Mouse (Mus musculus) megakaryocyte, embryonic 14.5 days (primary cell): Measurements from ENCODE around the gene Wipi1. TPM values are rescaled to one million over a fixed set of nuclear protein-coding genes. Genes with fewer than 3 reads are reported as not detected.

ENCODE experiments used
- H3K27me3 ChIP-seq: replicated peaks from 2 replicates; pipeline ENCODE3; 2012; ENCODE audit warnings: inconsistent platforms
- H3K36me3 ChIP-seq: replicated peaks from 2 replicates; pipeline ENCODE3; 2012; ENCODE audit warnings: low read length, inconsistent platforms, mixed read lengths
- H3K4me1 ChIP-seq: 2 replicates; pipeline ENCODE4 v1.6.1; 2012; ENCODE audit warnings: inconsistent platforms
- H3K4me3 ChIP-seq: replicated peaks from 2 replicates; pipeline ENCODE3; 2012; ENCODE audit warnings: moderate library complexity, mild to moderate bottlenecking, inconsistent platforms
- H3K9me3 ChIP-seq: 2 replicates; pipeline ENCODE4 v1.6.1; 2012; ENCODE audit warnings: inconsistent platforms
- FLI1 ChIP-seq: IDR thresholded peaks from 2 replicates; pipeline ENCODE4 v1.6.1; 2012; ENCODE audit warnings: low read length, inconsistent platforms, mixed read lengths
- GATA1 ChIP-seq: IDR thresholded peaks from 3 replicates; pipeline ENCODE4 v1.6.1; 2012; ENCODE audit warnings: mixed read lengths, low read length, inconsistent platforms, borderline replicate concordance
- polyA plus RNA-seq: library from polyadenylated mRNA; stranded (reverse); fragments of >175 nt; gene quantifications from 2 replicates; pipeline ENCODE4 v1.2.3, GENCODE M21; 2012; ENCODE audit warnings: low replicate concordance; ENCODE audit not compliant: insufficient read depth

The Wipi1 gene
- polyA plus RNA-seq, 1 experiment: 44.1 TPM

DNA sequence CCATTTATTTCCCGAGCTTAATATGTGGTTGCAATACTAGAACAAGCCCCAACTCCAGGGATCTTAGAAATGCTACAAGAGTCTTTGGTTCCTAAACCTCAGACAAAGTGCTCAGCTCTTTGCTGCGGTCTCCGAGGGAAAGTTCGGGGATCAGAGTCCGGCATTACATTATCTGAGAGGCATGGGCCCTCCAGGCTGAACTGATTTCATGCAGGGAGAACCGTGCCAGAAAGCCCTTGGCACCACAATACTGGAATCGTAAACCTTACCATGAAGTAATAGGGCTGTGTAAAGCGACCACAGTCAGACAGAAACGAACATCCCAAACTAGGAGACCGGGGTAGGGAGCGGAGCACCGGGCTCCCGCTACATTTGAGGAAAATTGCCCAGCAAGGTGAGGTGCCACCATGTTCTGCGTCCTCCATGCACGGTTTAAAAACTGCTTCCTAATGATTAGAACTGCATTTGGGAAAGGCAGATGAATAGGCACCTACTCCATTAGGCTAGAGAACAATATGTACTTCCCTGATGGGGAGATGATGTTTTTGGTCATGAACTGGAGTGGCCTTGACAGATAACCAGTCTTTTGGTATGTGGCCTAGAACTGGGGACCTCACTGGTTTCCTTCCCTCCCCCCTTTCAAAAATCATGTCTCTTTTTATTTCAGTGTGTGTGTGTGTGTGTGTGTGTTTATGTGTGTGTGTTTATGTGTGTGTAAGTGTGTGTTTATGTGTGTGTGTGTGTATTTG lies 47.1 kb downstream of the Wipi1 start:
- H3K4me3 ChIP-seq: no peak overlapping the region
- peaks cover 53% of the 10 kb centered on the region for H3K4me1 ChIP-seq
- peaks cover 21% of the 10 kb centered on the region for H3K36me3 ChIP-seq
- H3K27me3 ChIP-seq: peaks cover under 1% of the 10 kb centered on the region
- TF ChIP-seq FLI1 (no peak), GATA1 (no peak)
- H3K9me3 ChIP-seq: peaks cover 9% of the 10 kb centered on the region

- Histone ChIP-seq H3K4me1 (peaks cover 60% of the 10 kb centered on the region), H3K36me3 (peaks cover 29% of the 10 kb centered on the region)
- TF ChIP-seq GATA1 (no peak), FLI1 (no peak)
Observed at GRCm38 (mm10) chr11:109563708-109564107, 48.1 kb downstream of the Wipi1 start.

GRCm38 (mm10) chr11:109561445-109561844 lies 50.3 kb downstream of the Wipi1 start:
- peaks cover 71% of the 10 kb centered on the region for H3K4me1 ChIP-seq

More at GRCm38 (mm10) chr11:109563708-109564107, 48.1 kb downstream of the Wipi1 start:
- no peak overlapping the region for H3K4me3 ChIP-seq
- no peaks in the 10 kb centered on the region for H3K27me3 ChIP-seq
- peaks cover 9% of the 10 kb centered on the region for H3K9me3 ChIP-seq

DNA sequence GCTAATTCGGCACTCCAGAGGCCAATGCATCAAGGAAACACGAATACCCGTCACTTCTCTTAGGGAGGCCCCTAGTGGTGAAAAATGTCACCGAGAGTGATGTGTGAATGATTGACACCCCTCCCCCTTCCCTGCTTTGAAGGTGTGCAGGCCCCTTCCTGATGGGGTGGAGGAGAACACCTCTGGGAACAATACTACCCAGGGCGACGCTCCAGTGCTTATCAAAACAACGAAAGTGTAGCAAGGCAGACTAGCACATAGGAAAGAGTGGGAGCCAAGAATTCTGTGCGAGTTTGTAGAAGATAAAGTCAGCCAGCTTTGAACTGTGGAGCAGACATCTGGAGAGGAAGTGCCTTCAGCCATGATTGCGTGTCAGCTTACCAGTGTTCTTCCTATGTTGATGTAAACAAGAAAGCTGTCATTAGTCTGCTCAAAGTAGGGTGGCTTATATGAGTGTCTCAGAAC lies 50.9 kb downstream of the Wipi1 start:
- H3K4me3 ChIP-seq: peak overlapping the region; percentile 62
- peaks cover 71% of the 10 kb centered on the region for H3K4me1 ChIP-seq
- H3K36me3 ChIP-seq: peaks cover 17% of the 10 kb centered on the region
- no peak for TF ChIP-seq GATA1
- H3K27me3 ChIP-seq: no peaks in the 10 kb centered on the region
- H3K9me3 ChIP-seq: no peaks in the 10 kb centered on the region

More at GRCm38 (mm10) chr11:109561445-109561844, 50.3 kb downstream of the Wipi1 start:
- Histone ChIP-seq H3K9me3 (peaks cover 4% of the 10 kb centered on the region; the same call in 1 of the 2 replicates), H3K27me3 (no peaks in the 10 kb centered on the region), H3K36me3 (peaks cover 23% of the 10 kb centered on the region), H3K4me3 (no peak overlapping the region)
- TF ChIP-seq GATA1 (no peak), FLI1 (no peak)

DNA sequence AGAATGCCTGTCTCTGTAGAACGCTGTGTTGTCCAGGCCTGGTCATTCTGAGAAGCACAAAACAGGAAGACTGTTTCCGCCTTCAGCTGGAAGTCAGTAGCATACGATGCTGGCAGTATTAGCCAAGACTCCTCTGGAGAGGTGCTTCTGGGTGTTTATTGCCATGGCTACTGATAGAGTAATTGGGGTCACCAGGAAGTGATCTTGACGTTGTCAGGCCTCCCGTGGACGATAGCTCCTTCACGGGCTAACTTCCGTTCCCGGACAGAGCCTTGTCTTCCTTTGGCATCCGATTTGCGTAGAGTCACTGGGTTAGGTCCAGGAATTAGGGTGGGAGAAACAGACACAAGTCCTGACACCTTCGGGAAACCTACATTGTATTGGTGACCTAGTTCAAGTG lies 52.5 kb downstream of the Wipi1 start:
- Histone ChIP-seq H3K4me1 (peaks cover 73% of the 10 kb centered on the region), H3K36me3 (peaks cover 16% of the 10 kb centered on the region), H3K9me3 (no peaks in the 10 kb centered on the region), H3K27me3 (no peaks in the 10 kb centered on the region), H3K4me3 (no peak overlapping the region)
- no peak for TF ChIP-seq FLI1
- no peak for TF ChIP-seq GATA1

- TF ChIP-seq GATA1 (no peak), FLI1 (no peak)
Observed at GRCm38 (mm10) chr11:109557419-109557818, 54.3 kb downstream of the Wipi1 start.

DNA sequence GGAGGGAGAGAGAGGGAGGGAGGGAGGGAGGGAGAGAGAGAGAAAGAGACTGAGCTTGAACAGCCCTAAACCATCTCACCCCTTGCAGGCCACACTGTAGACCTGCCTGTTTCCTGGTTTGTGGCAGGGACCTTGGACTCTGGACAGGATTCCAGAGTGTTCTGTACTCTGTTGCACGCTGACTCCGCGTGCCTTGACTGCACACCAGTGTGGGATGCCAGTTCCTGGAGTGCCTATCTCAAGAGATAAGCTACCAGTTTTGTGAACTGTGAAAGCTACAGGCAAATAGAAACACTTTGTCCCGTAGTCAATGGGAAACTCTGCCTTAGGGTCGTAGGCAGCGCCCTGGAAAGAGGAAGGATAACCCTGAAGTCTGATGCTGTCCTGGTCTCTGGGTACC lies 55.6 kb downstream of the Wipi1 start:
- 0 out of 2 replicates have a peak, but pooled peaks cover 7% of the 10 kb centered on the region for H3K9me3 ChIP-seq
- H3K27me3 ChIP-seq: no peaks in the 10 kb centered on the region
- H3K36me3 ChIP-seq: peaks cover 16% of the 10 kb centered on the region
- H3K4me3 ChIP-seq: no peak overlapping the region
- peaks cover 75% of the 10 kb centered on the region for H3K4me1 ChIP-seq
- no peak for TF ChIP-seq FLI1
- no peak for TF ChIP-seq GATA1

More at GRCm38 (mm10) chr11:109557419-109557818, 54.3 kb downstream of the Wipi1 start:
- Histone ChIP-seq H3K27me3 (no peaks in the 10 kb centered on the region), H3K4me1 (peaks cover 84% of the 10 kb centered on the region), H3K9me3 (0 out of 2 replicates have a peak, but pooled peaks cover 6% of the 10 kb centered on the region), H3K4me3 (no peak overlapping the region), H3K36me3 (peaks cover 15% of the 10 kb centered on the region)

- Histone ChIP-seq H3K4me3 (no peak overlapping the region), H3K27me3 (peaks cover 1% of the 10 kb centered on the region), H3K9me3 (0 out of 2 replicates have a peak, but pooled peaks cover 7% of the 10 kb centered on the region), H3K36me3 (peaks cover 14% of the 10 kb centered on the region), H3K4me1 (peaks cover 71% of the 10 kb centered on the region)
- TF ChIP-seq FLI1: no peak
Observed at GRCm38 (mm10) chr11:109554443-109554842, 57.3 kb downstream of the Wipi1 start.

- peaks cover 70% of the 10 kb centered on the region for H3K4me1 ChIP-seq
Observed at GRCm38 (mm10) chr11:109553921-109554320, 57.8 kb downstream of the Wipi1 start.

DNA sequence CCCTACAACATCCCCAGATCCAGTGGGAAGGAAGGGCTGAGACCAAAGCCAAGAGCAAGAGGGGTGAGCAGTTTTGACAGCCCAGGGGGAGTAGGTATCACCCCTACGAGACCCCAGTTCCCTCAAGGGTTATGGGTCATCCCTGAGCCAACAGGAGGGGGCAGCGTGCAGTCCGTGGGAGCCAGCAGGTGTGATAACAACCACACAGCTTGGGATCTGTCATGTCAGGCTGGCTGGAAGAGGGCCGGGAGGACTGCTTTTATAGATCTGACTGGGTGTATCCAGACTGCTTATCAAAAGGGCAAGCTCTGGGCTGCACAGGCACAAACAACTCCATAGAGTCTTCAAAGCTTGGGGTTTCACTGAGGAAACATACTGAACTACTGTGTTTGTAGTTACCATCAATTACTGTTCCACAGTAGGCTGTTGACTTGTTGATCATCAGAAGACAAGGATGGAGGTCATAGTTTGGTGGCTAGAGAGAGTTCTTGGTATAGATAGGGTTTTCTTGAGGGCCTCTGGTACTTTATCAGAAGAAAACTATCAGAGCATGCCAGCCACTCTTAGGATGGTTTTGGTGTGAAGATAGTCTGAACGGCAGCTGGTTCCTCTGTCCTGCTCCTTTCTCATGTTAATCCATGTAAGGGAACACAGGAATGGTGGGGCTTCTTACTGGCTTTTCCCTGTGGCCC lies 62.0 kb downstream of the Wipi1 start:
- Histone ChIP-seq H3K9me3 (0 out of 2 replicates have a peak, but pooled peaks cover 7% of the 10 kb centered on the region), H3K4me3 (no peak overlapping the region), H3K27me3 (peaks cover 2% of the 10 kb centered on the region), H3K4me1 (peaks cover 62% of the 10 kb centered on the region), H3K36me3 (peaks cover 14% of the 10 kb centered on the region)
- TF ChIP-seq FLI1: no peak
- no peak for TF ChIP-seq GATA1

More at GRCm38 (mm10) chr11:109553921-109554320, 57.8 kb downstream of the Wipi1 start:
- peaks cover 10% of the 10 kb centered on the region for H3K36me3 ChIP-seq
- H3K4me3 ChIP-seq: no peak overlapping the region
- 0 out of 2 replicates have a peak, but pooled peaks cover 7% of the 10 kb centered on the region for H3K9me3 ChIP-seq
- peaks cover 2% of the 10 kb centered on the region for H3K27me3 ChIP-seq
- no peak for TF ChIP-seq FLI1
- no peak for TF ChIP-seq GATA1
